Mouse (Mus musculus) small intestine, adult 2 months (tissue): ENCODE results near the gene Ikbke.

Source experiments
- CTCF ChIP-seq: fragments of 200-500 bp; IDR thresholded peaks from 2 replicates; pipeline ENCODE4 v1.5.1; 2012; ENCODE audit warnings: low read depth, mild to moderate bottlenecking, control low read depth, inconsistent platforms, low read length, moderate library complexity, mixed read lengths; ENCODE audit not compliant: insufficient replicate concordance, insufficient read length; ENCODE audit errors: extremely low read depth
- POLR2A ChIP-seq: fragments of 200-500 bp; IDR thresholded peaks from 2 replicates; pipeline ENCODE4 v1.6.1; 2012; ENCODE audit warnings: low read depth, mild to moderate bottlenecking, control low read depth, inconsistent platforms, low read length, moderate library complexity

- no peak for TF ChIP-seq POLR2A
- no peak for TF ChIP-seq CTCF
These were observed 54.4 kb downstream of the Ikbke start for GRCm38 (mm10) chr1:131224848-131225471.
